Mouse (Mus musculus) MEL (cell line): ENCODE results near the gene Ptpdc1. TPM values are rescaled to one million over a fixed set of nuclear protein-coding genes. Genes with fewer than 3 reads are reported as not detected.
A peak's percentile ranks its signal among the peaks of the same experiment; 100 is the strongest.

Experiments used
- DNase-seq: peaks from one replicate; pipeline ENCODE4 v3.0.0; 2011; ENCODE audit warnings: low read depth, low spot score
- H3K27ac ChIP-seq: 2 replicates; pipeline ENCODE4 v1.5.1; 2012; ENCODE audit warnings: low read depth, mild to moderate bottlenecking, control low read depth, low read length, moderate library complexity; ENCODE audit not compliant: control insufficient read depth
- H3K27me3 ChIP-seq, 2 experiments: fragments of 150-350 bp in 1 of 2; sonication (generic) in 1 of 2; 2 replicates each; pipeline ENCODE4 v1.6.1; 2012; ENCODE audit warnings: low read length in 2 of 2, mild to moderate bottlenecking in 2 of 2, improper control_type of control experiment in 1 of 2, moderate library complexity in 1 of 2; ENCODE audit not compliant: insufficient read depth in 2 of 2, control insufficient read depth in 1 of 2
- H3K36me3 ChIP-seq, 2 experiments: 2 replicates each; pipeline ENCODE4 v1.6.1; 2012 to 2014; ENCODE audit warnings: low read length in 2 of 2, improper control_type of control experiment in 1 of 2, inconsistent platforms in 1 of 2, mild to moderate bottlenecking in 1 of 2; ENCODE audit not compliant: insufficient read depth in 2 of 2, control insufficient read depth in 1 of 2
- H3K4me1 ChIP-seq, 2 experiments: fragments of 150-350 bp in 1 of 2; sonication (generic) in 1 of 2; 2 replicates each; pipeline ENCODE4 v1.6.1; 2012; ENCODE audit warnings: low read length in 2 of 2, improper control_type of control experiment in 1 of 2, mild to moderate bottlenecking in 1 of 2; ENCODE audit not compliant: insufficient read depth in 2 of 2, control insufficient read depth in 1 of 2
- H3K4me3 ChIP-seq, 2 experiments: fragments of 150-350 bp in 1 of 2; sonication (generic) in 1 of 2; 2 replicates each; pipeline ENCODE4 v1.5.1; 2012; ENCODE audit warnings: low read depth in 2 of 2, low read length in 2 of 2, mild to moderate bottlenecking in 2 of 2, moderate library complexity in 2 of 2, control low read depth in 1 of 2, improper control_type of control experiment in 1 of 2; ENCODE audit not compliant: control insufficient read depth in 1 of 2, insufficient read depth in 1 of 2
- H3K79me2 ChIP-seq: 2 replicates; pipeline ENCODE4 v1.6.1; 2012; ENCODE audit warnings: mild to moderate bottlenecking, low read length, moderate library complexity; ENCODE audit not compliant: control insufficient read depth, poor library complexity, insufficient read depth
- H3K9ac ChIP-seq: 2 replicates; pipeline ENCODE4 v1.6.1; 2012; ENCODE audit warnings: low read depth, mild to moderate bottlenecking, control low read depth, low read length, moderate library complexity; ENCODE audit not compliant: control insufficient read depth, poor library complexity, severe bottlenecking
- H3K9me3 ChIP-seq: fragments of 150-350 bp; sonication (generic); replicated peaks from 2 replicates; pipeline ENCODE4 v1.6.1; 2012; ENCODE audit warnings: mild to moderate bottlenecking, low read length, improper control_type of control experiment, moderate library complexity; ENCODE audit not compliant: insufficient read depth
- CHD1 ChIP-seq: IDR thresholded peaks from 2 replicates; pipeline ENCODE4 v1.6.1; 2012; ENCODE audit warnings: low read depth, mild to moderate bottlenecking, inconsistent platforms, low read length, improper control_type of control experiment
- CHD2 ChIP-seq: IDR thresholded peaks from 2 replicates; pipeline ENCODE4 v1.6.1; 2011; ENCODE audit warnings: low read length, improper control_type of control experiment
- CTCF ChIP-seq, 3 experiments: IDR thresholded peaks in 2 of 3; conservative IDR thresholded peaks in 1 of 3; 2 replicates each; pipeline ENCODE4 v1.5.1; 2011 to 2012; ENCODE audit warnings: low read length in 3 of 3, low read depth in 2 of 3, mild to moderate bottlenecking in 2 of 3, improper control_type of control experiment in 1 of 3, inconsistent platforms in 1 of 3, mixed read lengths in 1 of 3, moderate library complexity in 1 of 3; ENCODE audit not compliant: control insufficient read depth in 1 of 3, insufficient read depth in 1 of 3, poor library complexity in 1 of 3, severe bottlenecking in 1 of 3
- ELF1 ChIP-seq: IDR thresholded peaks from 2 replicates; pipeline ENCODE4 v1.6.1; 2014; ENCODE audit warnings: low read depth, mild to moderate bottlenecking, inconsistent platforms, low read length, improper control_type of control experiment, moderate library complexity
- EP300 ChIP-seq, 2 experiments: IDR thresholded peaks; 2 replicates each; pipeline ENCODE4 v1.6.1; 2011; ENCODE audit warnings: improper control_type of control experiment in 2 of 2, low read length in 2 of 2, low read depth in 1 of 2, mild to moderate bottlenecking in 1 of 2
- GATA1 ChIP-seq: IDR thresholded peaks from 2 replicates; pipeline ENCODE4 v1.6.1; 2011; ENCODE audit warnings: low read depth, low read length, improper control_type of control experiment
- HCFC1 ChIP-seq: IDR thresholded peaks from 2 replicates; pipeline ENCODE4 v1.6.1; 2012; ENCODE audit warnings: low read depth, mild to moderate bottlenecking, inconsistent platforms, low read length, improper control_type of control experiment, moderate library complexity
- MAX ChIP-seq: IDR thresholded peaks from 2 replicates; pipeline ENCODE4 v1.6.1; 2011; ENCODE audit warnings: low read length, improper control_type of control experiment
- MYC ChIP-seq: IDR thresholded peaks from 2 replicates; pipeline ENCODE4 v1.6.1; 2011; ENCODE audit warnings: low read depth, mild to moderate bottlenecking, low read length, improper control_type of control experiment, moderate library complexity
- RAD21 ChIP-seq: IDR thresholded peaks from 2 replicates; pipeline ENCODE4 v1.6.1; 2011; ENCODE audit warnings: mild to moderate bottlenecking, low read depth, low read length, improper control_type of control experiment
- SIN3A ChIP-seq: IDR thresholded peaks from 2 replicates; pipeline ENCODE4 v1.6.1; 2012; ENCODE audit warnings: low read length, improper control_type of control experiment, inconsistent platforms
- SMC3 ChIP-seq: IDR thresholded peaks from 2 replicates; pipeline ENCODE4 v1.6.1; 2011; ENCODE audit warnings: low read depth, low read length, improper control_type of control experiment
- TBP ChIP-seq: IDR thresholded peaks from 2 replicates; pipeline ENCODE4 v1.8.0; 2011; ENCODE audit warnings: low read depth, low read length, improper control_type of control experiment
- ZC3H11A ChIP-seq: IDR thresholded peaks from 2 replicates; pipeline ENCODE4 v1.6.1; 2012; ENCODE audit warnings: low read depth, mild to moderate bottlenecking, inconsistent platforms, low read length, improper control_type of control experiment
- polyA plus RNA-seq, 2 experiments: library from polyadenylated mRNA; stranded (reverse) in 1 of 2; unstranded in 1 of 2; fragments of >175 nt in 1 of 2; fragments of >200 nt in 1 of 2; gene quantifications; 2 replicates each; pipeline versions ENCODE4 v1.2.1 to v1.2.4; 2012; ENCODE audit warnings: low replicate concordance in 2 of 2, low read depth in 1 of 2; ENCODE audit not compliant: insufficient read length in 2 of 2, insufficient read depth in 1 of 2, missing spikeins in 1 of 2
- total RNA-seq: library from RNA; depleted of rRNA; stranded (reverse); fragments of 300-350 nt; gene quantifications from 2 replicates; pipeline ENCODE4 v1.2.3, GENCODE M21; 2012; rRNA removed

Gene Ptpdc1
- total and polyA plus RNA-seq, 3 experiments = 3.3 to 7.6 TPM; not detected in 1

- Histone ChIP-seq H3K4me3 (no peak overlapping the region), H3K79me2 (no peaks in the 10 kb centered on the region), H3K36me3 (peaks cover 0 to 8% of the 10 kb centered on the region in 2 experiments; a peak in 2 of 4 replicates), H3K27ac (no peak overlapping the region), H3K9ac (no peak overlapping the region), H3K4me1 (peaks cover 7 to 10% of the 10 kb centered on the region in 2 experiments), H3K9me3 (no peaks in the 10 kb centered on the region), H3K27me3 (no peaks in the 10 kb centered on the region)
- TF ChIP-seq TBP = no peak
- TF ChIP-seq HCFC1 = no peak
- DNase-seq = no peak
Measured at GRCm38 (mm10) chr13:48529028-48529427, 96.4 kb downstream of the Ptpdc1 start.

GRCm38 (mm10) chr13:48528123-48528871 lies 97.2 kb downstream of the Ptpdc1 start:
- H3K27ac ChIP-seq = no peak overlapping the region
- no peaks in the 10 kb centered on the region for H3K79me2 ChIP-seq
- peaks cover 0 to 8% of the 10 kb centered on the region in 2 experiments; a peak in 2 of 4 replicates for H3K36me3 ChIP-seq
- DNase-seq = peak; percentile 91
- TF ChIP-seq MYC (peak; percentile 68; the same call in 1 of the 2 replicates), CTCF (IDR thresholded peaks at IDR 0.05 in 2 of 3, conservative IDR thresholded peaks at IDR 0.05 in 1 of 3; ENCODE audit: control insufficient read depth in 1 of 3, insufficient read depth in 1 of 3, low read depth in 2 of 3, low read length in 3 of 3, poor library complexity in 1 of 3, severe bottlenecking in 1 of 3) (peak in 2 of 3 experiments; percentile 71 to 85), ELF1 (peak; percentile 41; the same call in 1 of the 2 replicates), CHD2 (no peak), GATA1 (0 out of 2 replicates have a peak, but pooled peaks have one; percentile 33), SIN3A (peak; percentile 76), SMC3 (peak; percentile 98), HCFC1 (no peak), TBP (0 out of 2 replicates have a peak, but pooled peaks have one; percentile 21), RAD21 (peak; percentile 100), CHD1 (no peak), MAX (peak; percentile 62), EP300 (IDR thresholded peaks at IDR 0.05; ENCODE audit: low read depth in 1 of 2, low read length in 2 of 2) (peak in 1 of 2 experiments; percentile 17; a peak in 1 of 4 replicates), ZC3H11A (peak; percentile 99)
- H3K9ac ChIP-seq = no peak overlapping the region
- H3K9me3 ChIP-seq = no peaks in the 10 kb centered on the region
- H3K4me1 ChIP-seq = peaks cover 7 to 10% of the 10 kb centered on the region in 2 experiments
- H3K4me3 ChIP-seq = no peak overlapping the region
- H3K27me3 ChIP-seq = no peaks in the 10 kb centered on the region

Other genes with a start within 250 kb of the Ptpdc1 start
- 5.9 and 6.5 TPM in 2 replicates for gene Zfp169, start 112.2 kb downstream of the Ptpdc1 start, total RNA-seq
- 1 to 10 TPM in 1 of 2 experiments, not detected in 1; 3.6 TPM for gene Zfp169, start 112.2 kb downstream of the Ptpdc1 start, polyA plus RNA-seq
- gene A830005F24Rik, start 112.1 kb downstream of the Ptpdc1 start, total RNA-seq = 0.42 and 0.73 TPM in 2 replicates
- gene A830005F24Rik, start 112.1 kb downstream of the Ptpdc1 start, polyA plus RNA-seq = under 1 TPM in 1 of 2 experiments, not detected in 1; 0.70 TPM
- not detected in 2 replicates for gene Barx1, start 37.3 kb upstream of the Ptpdc1 start, total RNA-seq
- not detected for gene Barx1, start 37.3 kb upstream of the Ptpdc1 start, polyA plus RNA-seq
- 9.9 and 10.2 TPM in 2 replicates for gene Phf2, start 245.5 kb upstream of the Ptpdc1 start, total RNA-seq
- gene Phf2, start 245.5 kb upstream of the Ptpdc1 start, polyA plus RNA-seq = 10 to 100 TPM; 29.6 to 52.7 TPM